Comparison of ENCODE assay signal across 9 mouse cellular contexts in the genomic region with DNA sequence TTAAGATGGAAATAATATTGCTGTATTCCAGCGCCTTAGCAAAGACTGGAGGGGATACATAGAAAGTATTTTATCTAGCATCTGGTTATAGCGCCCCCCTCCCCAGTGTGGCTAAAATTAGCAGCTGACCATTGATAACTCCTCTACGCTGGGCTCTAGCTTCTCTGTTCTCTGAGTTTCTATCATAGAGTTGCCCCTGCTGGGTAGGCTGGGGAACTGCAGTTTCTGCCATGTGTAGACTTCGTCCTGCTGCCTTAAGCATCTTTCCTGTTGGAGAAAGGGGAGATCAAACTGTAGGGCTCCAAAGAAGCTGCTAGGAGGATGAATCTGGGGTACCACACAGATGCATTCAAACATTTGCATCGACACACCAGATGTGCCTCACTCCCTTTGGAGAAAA.
DNase-seq lines count a peak whose midpoint lies in the region; TF ChIP-seq lines count a peak whose summit lies in the region.
"Had no signal": no experiment of that assay in that cellular context is flagged by ENCODE, and none has a peak within 500 bp of the region (broad histone marks: within the 10 kb centered on the region; RNA-seq: fewer than 3 reads in every experiment).

No protein-coding gene starts in this region.

- WGBS in cerebellum, adult 2 months: 64% methylated on average over 5 of the region's 5 CpGs

- peak in 1 of 2 experiments; percentile 6 for DNase-seq in cerebellum, adult 2 months
- DNase-seq in cerebellum, adult 18-20 months: no peak
- peak; percentile 31 for DNase-seq in kidney, postnatal 10 days
- no peak for DNase-seq in kidney, adult 11 months
- no peak for DNase-seq in testis, postnatal 14 days (ENCODE audit: low spot score)
- no peak for DNase-seq in urinary bladder, adult 2 months (ENCODE audit: low spot score)
- no peak for DNase-seq in spleen, postnatal 10 days (ENCODE audit: low spot score in 2 of 2)

- H3K27me3 ChIP-seq in cerebellum, adult 2 months (ENCODE audit: control insufficient read depth, insufficient read depth, low read length): no peaks in the 10 kb centered on the region
- no peaks in the 10 kb centered on the region for H3K27me3 ChIP-seq in testis, adult 2 months (ENCODE audit: control insufficient read depth, insufficient read depth, low read length)
- H3K27me3 ChIP-seq: midbrain, embryonic 13.5 days had no signal

- no peak overlapping the region for H3K4me3 ChIP-seq in cerebellum, adult 2 months (replicated peaks; ENCODE audit: insufficient read depth, low read depth, low read length)
- H3K4me3 ChIP-seq in testis, adult 2 months (ENCODE audit: control insufficient read depth, low read depth, low read length): no peak overlapping the region
- H3K4me3 ChIP-seq: midbrain, embryonic 13.5 days had no signal

- H3K4me1 ChIP-seq in cerebellum, adult 2 months (ENCODE audit: control insufficient read depth, insufficient read depth, low read length): no peaks in the 10 kb centered on the region; the same call in none of the 2 replicates
- no peaks in the 10 kb centered on the region for H3K4me1 ChIP-seq in testis, adult 2 months (ENCODE audit: control insufficient read depth, insufficient read depth, low read length)
- H3K4me1 ChIP-seq: midbrain, embryonic 13.5 days had no signal

- TF ChIP-seq CTCF in cerebellum, adult 2 months (IDR thresholded peaks at IDR 0.05; ENCODE audit: borderline replicate concordance, insufficient read depth, low read depth, low read length): 0 out of 2 replicates have a peak, but pooled peaks have one; percentile 32
- peak; percentile 13; the same call in 1 of the 2 replicates for TF ChIP-seq CTCF in testis, adult 2 months (IDR thresholded peaks at IDR 0.05; ENCODE audit: control insufficient read depth, insufficient read depth, insufficient replicate concordance, low read depth, low read length)

- no peak for TF ChIP-seq POLR2A in cerebellum, adult 2 months (IDR thresholded peaks at IDR 0.05; ENCODE audit: borderline replicate concordance, insufficient read depth, low read length)
- no peak for TF ChIP-seq POLR2A in testis, adult 2 months (IDR thresholded peaks at IDR 0.05; ENCODE audit: control insufficient read depth, low read depth, low read length)

- no peaks in the 10 kb centered on the region for H3K36me3 ChIP-seq in testis, adult 2 months (ENCODE audit: control insufficient read depth, insufficient read depth, low read length)
- H3K36me3 ChIP-seq: midbrain, embryonic 13.5 days had no signal

- H3K27ac ChIP-seq in cerebellum, adult 2 months (ENCODE audit: insufficient read depth, low read length): no peak overlapping the region
- H3K27ac ChIP-seq in testis, adult 2 months (ENCODE audit: control insufficient read depth, insufficient read depth, low read depth, low read length): no peak overlapping the region
- H3K27ac ChIP-seq: midbrain, embryonic 13.5 days had no signal
